Comparison of ENCODE assay signal across 9 mouse cellular contexts in the genomic region with DNA sequence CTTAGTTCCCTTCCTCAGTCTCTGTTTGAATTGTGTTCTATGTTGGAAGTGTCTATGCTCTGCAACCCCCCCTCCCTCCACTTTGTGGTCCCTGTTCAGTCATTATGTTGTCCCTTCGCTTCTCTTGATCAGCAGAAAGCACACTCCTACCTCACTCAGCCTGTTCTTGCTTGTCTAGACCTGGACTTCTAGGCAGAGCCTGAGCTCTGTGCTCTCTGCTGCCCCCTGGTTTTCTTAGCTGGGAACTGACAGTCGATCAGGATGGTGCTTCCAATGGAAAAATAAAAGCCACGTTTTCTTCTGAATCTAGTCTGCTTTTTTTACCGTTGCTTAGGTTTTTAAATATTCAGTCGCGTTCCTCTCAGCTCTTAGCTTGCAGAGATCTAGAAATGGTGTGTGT. TPM values are rescaled to one million over a fixed set of nuclear protein-coding genes. Genes with fewer than 3 reads are reported as not detected.
A peak's percentile ranks its signal among the peaks of the same experiment; 100 is the strongest.
DNase-seq lines count a peak whose midpoint lies in the region; ATAC-seq and TF ChIP-seq lines count a peak whose summit lies in the region.
"Had no signal": no experiment of that assay in that cellular context is flagged by ENCODE, and none has a peak within 500 bp of the region (broad histone marks: within the 10 kb centered on the region; RNA-seq: fewer than 3 reads in every experiment).

No protein-coding gene starts in this region.

- peak; percentile 94 for TF ChIP-seq CTCF in cortical plate, adult 2 months (IDR thresholded peaks at IDR 0.05; ENCODE audit: extremely low read depth, insufficient read depth, low read length)
- peak; percentile 79 for TF ChIP-seq CTCF in liver, adult 2 months (IDR thresholded peaks at IDR 0.05; ENCODE audit: low read depth, low read length)
- peak; percentile 76; the same call in 1 of the 2 replicates for TF ChIP-seq CTCF in testis, adult 2 months (IDR thresholded peaks at IDR 0.05; ENCODE audit: control insufficient read depth, insufficient read depth, insufficient replicate concordance, low read depth, low read length)

- WGBS in kidney, embryonic 15.5 days: 11% methylated on average over 6 of the region's 6 CpGs
- WGBS in liver, adult 2 months: 7% methylated on average over 6 of the region's 6 CpGs
- WGBS in neural tube, embryonic 11.5 days: 14% methylated on average over 6 of the region's 6 CpGs

- peak; percentile 52; the same call in 1 of the 2 replicates for ATAC-seq in kidney, embryonic 15.5 days (replicated peaks; ENCODE audit: low FRiP score)
- no peak for ATAC-seq in neural tube, embryonic 11.5 days (ENCODE audit: insufficient read depth, low FRiP score, low TSS enrichment)

- H3K9me3 ChIP-seq in kidney, embryonic 15.5 days (replicated peaks): no peaks in the 10 kb centered on the region
- H3K9me3 ChIP-seq in neural tube, embryonic 11.5 days (ENCODE audit: control insufficient read depth, low read length): no peaks in the 10 kb centered on the region
- H3K9me3 ChIP-seq: embryonic facial prominence, embryonic 12.5 days had no signal

- intact Hi-C loops in gastrocnemius, postnatal 14 days (cut with DNase I; ENCODE audit: low total_unique reads): no loop called here

- no peaks in the 10 kb centered on the region for H3K79me2 ChIP-seq in liver, adult 2 months (ENCODE audit: control insufficient read depth, insufficient read depth, low read length)

- DNase-seq in 3T3-L1 (ENCODE audit: low read depth, low spot score) (peak; percentile 89), ZHBTc4 (ENCODE audit: low read depth, low spot score) (peak; percentile 87)
- peak; percentile 71 for DNase-seq in gastrocnemius, postnatal 14 days
- peak; percentile 41 for DNase-seq in liver, adult 2 months (ENCODE audit: extremely low read depth, low read depth, low spot score)
- DNase-seq in neural tube, embryonic 11.5 days (ENCODE audit: low spot score): peak; percentile 78

- H3K27me3 ChIP-seq in kidney, embryonic 15.5 days: no peaks in the 10 kb centered on the region
- H3K27me3 ChIP-seq in liver, adult 2 months (ENCODE audit: control insufficient read depth, insufficient read depth, low read length): no peaks in the 10 kb centered on the region
- no peaks in the 10 kb centered on the region for H3K27me3 ChIP-seq in neural tube, embryonic 11.5 days (ENCODE audit: control insufficient read depth, insufficient read depth, low read length)
- H3K27me3 ChIP-seq in testis, adult 2 months (ENCODE audit: control insufficient read depth, insufficient read depth, low read length): no peaks in the 10 kb centered on the region
- H3K27me3 ChIP-seq: embryonic facial prominence, embryonic 12.5 days had no signal

- 0 out of 2 replicates have a peak, but pooled peaks cover 1% of the 10 kb centered on the region for H3K4me1 ChIP-seq in cortical plate, adult 2 months (ENCODE audit: control insufficient read depth, insufficient read depth, low read length)
- H3K4me1 ChIP-seq in kidney, embryonic 15.5 days: peaks cover 6% of the 10 kb centered on the region; the same call in 1 of the 2 replicates
- no peaks in the 10 kb centered on the region for H3K4me1 ChIP-seq in liver, adult 2 months (ENCODE audit: control insufficient read depth, insufficient read depth, low read length)
- H3K4me1 ChIP-seq in neural tube, embryonic 11.5 days (ENCODE audit: control insufficient read depth, insufficient read depth, low read length): no peaks in the 10 kb centered on the region
- no peaks in the 10 kb centered on the region for H3K4me1 ChIP-seq in testis, adult 2 months (ENCODE audit: control insufficient read depth, insufficient read depth, low read length)
- H3K4me1 ChIP-seq: embryonic facial prominence, embryonic 12.5 days had no signal

- no peak for TF ChIP-seq POLR2A in cortical plate, adult 2 months (IDR thresholded peaks at IDR 0.05; ENCODE audit: extremely low read depth, insufficient read depth, low read length)
- no peak for TF ChIP-seq POLR2A in liver, adult 2 months (IDR thresholded peaks at IDR 0.05; ENCODE audit: extremely low read depth, insufficient read depth, low read length)
- TF ChIP-seq POLR2A in testis, adult 2 months (IDR thresholded peaks at IDR 0.05; ENCODE audit: control insufficient read depth, low read depth, low read length): no peak

- H3K9ac ChIP-seq in kidney, embryonic 15.5 days: no peak overlapping the region
- H3K9ac ChIP-seq in liver, adult 2 months (ENCODE audit: low read depth, low read length): no peak overlapping the region
- H3K9ac ChIP-seq in neural tube, embryonic 11.5 days (ENCODE audit: low read length): no peak overlapping the region
- H3K9ac ChIP-seq: embryonic facial prominence, embryonic 12.5 days had no signal

- H3K4me2 ChIP-seq in kidney, embryonic 15.5 days: no peak overlapping the region
- H3K4me2 ChIP-seq in neural tube, embryonic 11.5 days (ENCODE audit: low read depth): no peak overlapping the region
- H3K4me2 ChIP-seq: embryonic facial prominence, embryonic 12.5 days had no signal

- H3K36me3 ChIP-seq in kidney, embryonic 15.5 days: peaks cover 15% of the 10 kb centered on the region
- no peaks in the 10 kb centered on the region for H3K36me3 ChIP-seq in liver, adult 2 months (ENCODE audit: control insufficient read depth, insufficient read depth, low read length)
- 0 out of 2 replicates have a peak, but pooled peaks cover 2% of the 10 kb centered on the region for H3K36me3 ChIP-seq in neural tube, embryonic 11.5 days (ENCODE audit: control insufficient read depth, insufficient read depth, low read length)
- H3K36me3 ChIP-seq in testis, adult 2 months (ENCODE audit: control insufficient read depth, insufficient read depth, low read length): no peaks in the 10 kb centered on the region; the same call in 1 of the 2 replicates

- H3K27ac ChIP-seq in cortical plate, adult 2 months (ENCODE audit: insufficient read depth, low read length): no peak overlapping the region
- no peak overlapping the region for H3K27ac ChIP-seq in kidney, embryonic 15.5 days
- H3K27ac ChIP-seq in liver, adult 2 months (replicated peaks; ENCODE audit: insufficient read depth, low read depth, low read length): no peak overlapping the region
- H3K27ac ChIP-seq in neural tube, embryonic 11.5 days (ENCODE audit: low read depth, low read length): no peak overlapping the region
- H3K27ac ChIP-seq in testis, adult 2 months (ENCODE audit: control insufficient read depth, insufficient read depth, low read depth, low read length): no peak overlapping the region
- H3K27ac ChIP-seq: embryonic facial prominence, embryonic 12.5 days had no signal

- H3K4me3 ChIP-seq in cortical plate, adult 2 months (ENCODE audit: insufficient read depth, low read length): no peak overlapping the region
- H3K4me3 ChIP-seq in kidney, embryonic 15.5 days (replicated peaks): no peak overlapping the region
- H3K4me3 ChIP-seq in liver, adult 2 months (ENCODE audit: insufficient read depth, low read depth, low read length): no peak overlapping the region
- no peak overlapping the region for H3K4me3 ChIP-seq in neural tube, embryonic 11.5 days (ENCODE audit: low read depth, low read length)
- no peak overlapping the region for H3K4me3 ChIP-seq in testis, adult 2 months (ENCODE audit: control insufficient read depth, low read depth, low read length)
- H3K4me3 ChIP-seq: embryonic facial prominence, embryonic 12.5 days had no signal

RNA-seq across cellular contexts. Expression of gene Psors1c2, which starts 1.3 kb away (rescaled TPM):
- polyA plus RNA-seq in cortical plate, adult 2 months (2012; rRNA removed): 1.1 and 1.2 TPM in 2 replicates
- total RNA-seq in gastrocnemius, postnatal 14 days (2021): not detected
- polyA plus RNA-seq in kidney, embryonic 15.5 days (2015; fragmentation: Nextera tagmentation; extraction: Ambion mirVana): 0.94 and 1.5 TPM in 2 replicates
- not detected in 2 replicates for total RNA-seq in liver, adult 2 months (2014; rRNA removed)
- polyA plus RNA-seq in liver, adult 2 months (2012; rRNA removed): not detected in 2 replicates
- polyA plus RNA-seq in neural tube, embryonic 11.5 days (2014; fragmentation: Nextera tagmentation; extraction: Ambion mirVana): 0.85 and 0.89 TPM in 2 replicates
- 2.5 and 3.6 TPM in 2 replicates for polyA plus RNA-seq in testis, adult 2 months (2012; rRNA removed)

RNA-seq across cellular contexts. Expression of gene Cchcr1, which starts 17.4 kb away (rescaled TPM):
- 14.2 and 14.5 TPM in 2 replicates for polyA plus RNA-seq in cortical plate, adult 2 months (2012; rRNA removed)
- 1 to 10 TPM; 2.6 to 3.3 TPM for total RNA-seq in gastrocnemius, postnatal 14 days (2021)
- 19.9 and 21.7 TPM in 2 replicates for polyA plus RNA-seq in kidney, embryonic 15.5 days (2015; fragmentation: Nextera tagmentation; extraction: Ambion mirVana)
- total RNA-seq in liver, adult 2 months (2014; rRNA removed): 1.4 and 1.9 TPM in 2 replicates
- 1.9 and 2.1 TPM in 2 replicates for polyA plus RNA-seq in liver, adult 2 months (2012; rRNA removed)
- polyA plus RNA-seq in neural tube, embryonic 11.5 days (2014; fragmentation: Nextera tagmentation; extraction: Ambion mirVana): 9.4 and 10.3 TPM in 2 replicates
- 294 and 295 TPM in 2 replicates for polyA plus RNA-seq in testis, adult 2 months (2012; rRNA removed)

RNA-seq across cellular contexts. Expression of gene Cdsn, which starts 17.6 kb away (rescaled TPM):
- polyA plus RNA-seq in cortical plate, adult 2 months (2012; rRNA removed): 1.8 and 1.9 TPM in 2 replicates
- total RNA-seq in gastrocnemius, postnatal 14 days (2021): under 1 TPM; 0.09 to 0.29 TPM
- polyA plus RNA-seq in kidney, embryonic 15.5 days (2015; fragmentation: Nextera tagmentation; extraction: Ambion mirVana): 0.23 TPM in 1 of 2 replicates, not detected in the other
- total RNA-seq in liver, adult 2 months (2014; rRNA removed): not detected in 2 replicates
- polyA plus RNA-seq in liver, adult 2 months (2012; rRNA removed): not detected in 2 replicates
- 0.13 TPM in 1 of 2 replicates, not detected in the other for polyA plus RNA-seq in neural tube, embryonic 11.5 days (2014; fragmentation: Nextera tagmentation; extraction: Ambion mirVana)
- polyA plus RNA-seq in testis, adult 2 months (2012; rRNA removed): 8.7 and 9.5 TPM in 2 replicates

RNA-seq across cellular contexts. Expression of gene Tcf19, which starts 17.7 kb away (rescaled TPM):
- 10.3 and 11.9 TPM in 2 replicates for polyA plus RNA-seq in cortical plate, adult 2 months (2012; rRNA removed)
- 1 to 10 TPM; 4.5 to 5.4 TPM for total RNA-seq in gastrocnemius, postnatal 14 days (2021)
- 69.5 and 71.7 TPM in 2 replicates for polyA plus RNA-seq in kidney, embryonic 15.5 days (2015; fragmentation: Nextera tagmentation; extraction: Ambion mirVana)
- 1.9 and 4.0 TPM in 2 replicates for total RNA-seq in liver, adult 2 months (2014; rRNA removed)
- polyA plus RNA-seq in liver, adult 2 months (2012; rRNA removed): 2.7 and 3.1 TPM in 2 replicates
- 46.8 and 54.8 TPM in 2 replicates for polyA plus RNA-seq in neural tube, embryonic 11.5 days (2014; fragmentation: Nextera tagmentation; extraction: Ambion mirVana)
- 2.5 and 2.6 TPM in 2 replicates for polyA plus RNA-seq in testis, adult 2 months (2012; rRNA removed)

RNA-seq across cellular contexts. Expression of gene Pou5f1, which starts 28.5 kb away (rescaled TPM):
- polyA plus RNA-seq in cortical plate, adult 2 months (2012; rRNA removed): not detected in 2 replicates
- not detected for total RNA-seq in gastrocnemius, postnatal 14 days (2021)
- polyA plus RNA-seq in kidney, embryonic 15.5 days (2015; fragmentation: Nextera tagmentation; extraction: Ambion mirVana): 0.13 TPM in 1 of 2 replicates, not detected in the other
- not detected in 2 replicates for total RNA-seq in liver, adult 2 months (2014; rRNA removed)
- not detected in 2 replicates for polyA plus RNA-seq in liver, adult 2 months (2012; rRNA removed)
- not detected in 2 replicates for polyA plus RNA-seq in neural tube, embryonic 11.5 days (2014; fragmentation: Nextera tagmentation; extraction: Ambion mirVana)
- polyA plus RNA-seq in testis, adult 2 months (2012; rRNA removed): 9.6 and 11.1 TPM in 2 replicates
- polyA plus RNA-seq: embryonic facial prominence, embryonic 12.5 days had no signal

Comparison
In these comparisons a context has a peak if more than half of its experiments do, and no peak if none do; other contexts are left out.
1. RNA of gene Cchcr1, which starts 17.4 kb away (polyA plus RNA-seq): 294 to 295 TPM in testis, adult 2 months; 19.9 to 21.7 TPM in kidney, embryonic 15.5 days, 14.2 to 14.5 TPM in cortical plate, adult 2 months, 9.4 to 10.3 TPM in neural tube, embryonic 11.5 days and 1.9 to 2.1 TPM in liver, adult 2 months; every median in the first group is over 10 times any median in the second.
2. Peak in every context shown above with its lines, with median percentiles within 50 percentile points of each other: DNase-seq and CTCF ChIP-seq.